In genomic region chr7:46058882-46059281, GRCm38 (mm10) we compare ENCODE assay signal across 16 mouse cellular contexts. TPM values are rescaled to one million over a fixed set of nuclear protein-coding genes. Genes with fewer than 3 reads are reported as not detected.
A peak's percentile ranks its signal among the peaks of the same experiment; 100 is the strongest.
DNase-seq lines count a peak whose midpoint lies in the region; ATAC-seq and TF ChIP-seq lines count a peak whose summit lies in the region.
"Had no signal": no experiment of that assay in that cellular context is flagged by ENCODE, and none has a peak within 500 bp of the region (broad histone marks: within the 10 kb centered on the region; RNA-seq: fewer than 3 reads in every experiment).

No protein-coding gene starts in this region.

- no peak for TF ChIP-seq CTCF in liver, postnatal 0 days (IDR thresholded peaks at IDR 0.05; ENCODE audit: low read depth)

- H3K9ac ChIP-seq in liver, postnatal 0 days (replicated peaks): no peak overlapping the region
- H3K9ac ChIP-seq: embryonic facial prominence, embryonic 15.5 days; lung, embryonic 15.5 days had no signal

- TF ChIP-seq EP300 in liver, postnatal 0 days (IDR thresholded peaks at IDR 0.05; ENCODE audit: low read depth): no peak

- no peaks in the 10 kb centered on the region for H3K27me3 ChIP-seq in liver, postnatal 0 days (ENCODE audit: insufficient read depth, low read length)
- H3K27me3 ChIP-seq: embryonic facial prominence, embryonic 15.5 days; lung, embryonic 15.5 days had no signal

- peak; percentile 48 for DNase-seq in 416B (ENCODE audit: low read depth)
- peak; percentile 40 for DNase-seq in liver, postnatal 0 days
- peak; percentile 28 to 44 for DNase-seq in spleen, postnatal 10 days (ENCODE audit: low spot score in 2 of 2)
- DNase-seq in layer of hippocampus, adult 18-20 months (ENCODE audit: low spot score in 2 of 2): no peak
- no peak for DNase-seq in cerebellum, adult 9-11 months
- no peak for DNase-seq in cerebellum, postnatal 4 days (ENCODE audit: low spot score in 2 of 2)
- DNase-seq in retina, postnatal 1 day: no peak
- DNase-seq: cerebellum, postnatal 14 days; heart, postnatal 4 days; kidney, adult 18-20 months had no signal

- peak; percentile 95 for ATAC-seq in CD4-positive, CD25-positive, alpha-beta regulatory T cell, adult 4 months
- peak; percentile 58; the same call in 1 of the 2 replicates for ATAC-seq in liver, postnatal 0 days
- ATAC-seq: midbrain, embryonic 16.5 days had no signal

- 67% methylated on average over 11 of the region's 11 CpGs for WGBS in liver, postnatal 0 days (ENCODE audit: insufficient replicate concordance)

- peak overlapping the region; percentile 75 for H3K27ac ChIP-seq in liver, postnatal 0 days (ENCODE audit: low read depth)
- H3K27ac ChIP-seq: embryonic facial prominence, embryonic 15.5 days; layer of hippocampus, adult 2 months; lung, embryonic 15.5 days had no signal

- no peaks in the 10 kb centered on the region for H3K9me3 ChIP-seq in liver, postnatal 0 days (ENCODE audit: low read length)
- H3K9me3 ChIP-seq: embryonic facial prominence, embryonic 15.5 days; lung, embryonic 15.5 days had no signal

- peaks cover 49% of the 10 kb centered on the region for H3K36me3 ChIP-seq in liver, postnatal 0 days (replicated peaks; ENCODE audit: insufficient read depth, low read length)

- peak overlapping the region; percentile 50 for H3K4me2 ChIP-seq in liver, postnatal 0 days (ENCODE audit: low read depth, low read length)
- H3K4me2 ChIP-seq: embryonic facial prominence, embryonic 15.5 days; lung, embryonic 15.5 days had no signal

- H3K4me3 ChIP-seq in liver, postnatal 0 days (ENCODE audit: low read depth, low read length): peak overlapping the region; percentile 41
- H3K4me3 ChIP-seq: embryonic facial prominence, embryonic 15.5 days; layer of hippocampus, adult 2 months; lung, embryonic 15.5 days had no signal

- 0 out of 2 replicates have a peak, but pooled peaks cover 2% of the 10 kb centered on the region for H3K4me1 ChIP-seq in liver, postnatal 0 days (ENCODE audit: insufficient read depth)
- H3K4me1 ChIP-seq: embryonic facial prominence, embryonic 15.5 days; lung, embryonic 15.5 days had no signal

RNA-seq across cellular contexts. Expression of gene Nomo1, which starts 25.4 kb away (rescaled TPM):
- polyA plus RNA-seq in CD4-positive, CD25-positive, alpha-beta regulatory T cell, adult 4 months (2017; shearing (Covaris generic)): 10 to 100 TPM; 18.9 to 26.9 TPM
- polyA plus RNA-seq in liver, postnatal 0 days (2015; fragmentation: Nextera tagmentation; extraction: Ambion mirVana): 18.4 and 19.9 TPM in 2 replicates
- 100 to 1,000 TPM in 1 of 2 experiments, 10 to 100 TPM in 1; 99.7 to 107 TPM for total RNA-seq in layer of hippocampus, adult 18-20 months (2021)

RNA-seq across cellular contexts. Expression of gene Abcc6, which starts 28.8 kb away (rescaled TPM):
- not detected for polyA plus RNA-seq in CD4-positive, CD25-positive, alpha-beta regulatory T cell, adult 4 months (2017; shearing (Covaris generic))
- polyA plus RNA-seq in liver, postnatal 0 days (2015; fragmentation: Nextera tagmentation; extraction: Ambion mirVana): 9.9 and 10.8 TPM in 2 replicates
- total RNA-seq in layer of hippocampus, adult 18-20 months (2021): 1 to 10 TPM; 1.2 to 1.7 TPM
- total RNA-seq: heart, adult 8-10 months; heart, postnatal 4 days had no signal

RNA-seq across cellular contexts. Expression of gene Kcnj11, which starts 41.7 kb away (rescaled TPM):
- polyA plus RNA-seq in CD4-positive, CD25-positive, alpha-beta regulatory T cell, adult 4 months (2017; shearing (Covaris generic)): not detected
- polyA plus RNA-seq in liver, postnatal 0 days (2015; fragmentation: Nextera tagmentation; extraction: Ambion mirVana): not detected in 2 replicates
- 10 to 100 TPM; 33.8 to 38.5 TPM for total RNA-seq in layer of hippocampus, adult 18-20 months (2021)

Comparison
In these comparisons a context has a peak if more than half of its experiments do, and no peak if none do; other contexts are left out.
1. DNase-seq: peak in 416B (single experiment), liver, postnatal 0 days (single experiment) and spleen, postnatal 10 days (2 of 2); none in layer of hippocampus, adult 18-20 months (0 of 2), cerebellum, adult 9-11 months (single experiment), cerebellum, postnatal 4 days (0 of 2) and retina, postnatal 1 day (single experiment).